Mouse (Mus musculus): ENCODE measurements around the gene Bysl. TPM values are rescaled to one million over a fixed set of nuclear protein-coding genes. Genes with fewer than 3 reads are reported as not detected.

Bysl gene
- polyA plus RNA-seq, 1 experiment from 2014 or later, result 35.5 TPM

GRCm38 (mm10) chr17:47633999-47634770, 22.9 kb upstream of the Bysl start:
- 81% methylated on average over 7 of the region's 7 CpGs for WGBS
- Histone ChIP-seq H3K9ac (ENCODE audit: low read depth, low read length) (no peak overlapping the region), H3K4me2 (ENCODE audit: low read length) (no peak overlapping the region), H3K27me3 (replicated peaks; ENCODE audit: control insufficient read depth, insufficient read depth, low read length) (no peaks in the 10 kb centered on the region), H3K4me1 (ENCODE audit: control insufficient read depth, insufficient read depth, low read depth, low read length) (peaks cover 16% of the 10 kb centered on the region), H3K27ac (ENCODE audit: low read depth, low read length) (no peak overlapping the region), H3K36me3 (ENCODE audit: control insufficient read depth, insufficient read depth, low read length) (no peaks in the 10 kb centered on the region), H3K4me3 (ENCODE audit: low read length) (no peak overlapping the region), H3K9me3 (ENCODE audit: control insufficient read depth, low read length) (no peaks in the 10 kb centered on the region)
- no peak for ATAC-seq

- H3K4me3 ChIP-seq (ENCODE audit: low read length), result no peak overlapping the region
- WGBS, result 73% methylated on average over 4 of the region's 4 CpGs
- H3K27me3 ChIP-seq (replicated peaks; ENCODE audit: control insufficient read depth, insufficient read depth, low read length), result no peaks in the 10 kb centered on the region
- H3K27ac ChIP-seq (ENCODE audit: low read depth, low read length), result no peak overlapping the region
- no peak overlapping the region for H3K9ac ChIP-seq (ENCODE audit: low read depth, low read length)
- H3K36me3 ChIP-seq (ENCODE audit: control insufficient read depth, insufficient read depth, low read length), result no peaks in the 10 kb centered on the region
- no peak for ATAC-seq
- H3K9me3 ChIP-seq (ENCODE audit: control insufficient read depth, low read length), result no peaks in the 10 kb centered on the region
- H3K4me2 ChIP-seq (ENCODE audit: low read length), result no peak overlapping the region
- peaks cover 22% of the 10 kb centered on the region for H3K4me1 ChIP-seq (ENCODE audit: control insufficient read depth, insufficient read depth, low read depth, low read length)
Measured at GRCm38 (mm10) chr17:47632181-47632840, 21.0 kb upstream of the Bysl start.

- whole genome bisulfite sequencing, result 1% methylated on average over 3 of the region's 3 CpGs
- H3K4me2 ChIP-seq (ENCODE audit: low read length), result peak within 1 kb of the TSS; percentile 75
- no peak for ATAC-seq
- peak within 1 kb of the TSS; percentile 96 for H3K27ac ChIP-seq (ENCODE audit: low read depth, low read length)
- H3K4me3 ChIP-seq (ENCODE audit: low read length), result peak within 1 kb of the TSS; percentile 73
- H3K4me1 ChIP-seq (ENCODE audit: control insufficient read depth, insufficient read depth, low read depth, low read length), result peaks cover 22% of the 10 kb centered on the region
- H3K9ac ChIP-seq (ENCODE audit: low read depth, low read length), result peak within 1 kb of the TSS; percentile 81
- H3K36me3 ChIP-seq (ENCODE audit: control insufficient read depth, insufficient read depth, low read length), result no peaks in the 10 kb centered on the region; the same call in 1 of the 2 replicates
- H3K27me3 ChIP-seq (replicated peaks; ENCODE audit: control insufficient read depth, insufficient read depth, low read length), result no peaks in the 10 kb centered on the region
- H3K9me3 ChIP-seq (ENCODE audit: control insufficient read depth, low read length), result no peaks in the 10 kb centered on the region
Measured at GRCm38 (mm10) chr17:47630678-47631065, 19.4 kb upstream of the Bysl start, which contains the start of gene Usp49. Gene Usp49, plus strand, starts transcription at chr17:47630690.

- Histone ChIP-seq H3K36me3 (ENCODE audit: control insufficient read depth, insufficient read depth, low read length) (peaks cover 3% of the 10 kb centered on the region), H3K9ac (ENCODE audit: low read depth, low read length) (peak overlapping the region; percentile 81), H3K4me3 (ENCODE audit: low read length) (peak overlapping the region; percentile 73), H3K27me3 (replicated peaks; ENCODE audit: control insufficient read depth, insufficient read depth, low read length) (no peaks in the 10 kb centered on the region), H3K4me1 (ENCODE audit: control insufficient read depth, insufficient read depth, low read depth, low read length) (peaks cover 22% of the 10 kb centered on the region), H3K27ac (ENCODE audit: low read depth, low read length) (peak overlapping the region; percentile 96), H3K9me3 (ENCODE audit: control insufficient read depth, low read length) (no peaks in the 10 kb centered on the region), H3K4me2 (ENCODE audit: low read length) (peak overlapping the region; percentile 75)
- under 1% methylated on average over 60 of the region's 61 CpGs for WGBS
- peak; percentile 62 for ATAC-seq
Measured at GRCm38 (mm10) chr17:47629717-47630677, 18.7 kb upstream of the Bysl start.

- Histone ChIP-seq H3K4me3 (ENCODE audit: low read length) (peak overlapping the region; percentile 73), H3K9ac (ENCODE audit: low read depth, low read length) (peak overlapping the region; percentile 81), H3K4me2 (ENCODE audit: low read length) (peak overlapping the region; percentile 79), H3K4me1 (ENCODE audit: control insufficient read depth, insufficient read depth, low read depth, low read length) (peaks cover 22% of the 10 kb centered on the region), H3K27ac (ENCODE audit: low read depth, low read length) (peak overlapping the region; percentile 96), H3K36me3 (ENCODE audit: control insufficient read depth, insufficient read depth, low read length) (peaks cover 4% of the 10 kb centered on the region), H3K27me3 (replicated peaks; ENCODE audit: control insufficient read depth, insufficient read depth, low read length) (no peaks in the 10 kb centered on the region), H3K9me3 (ENCODE audit: control insufficient read depth, low read length) (no peaks in the 10 kb centered on the region)
- WGBS, result 0% methylated on average over 58 of the region's 63 CpGs
- ATAC-seq, result peak; percentile 96
Measured at GRCm38 (mm10) chr17:47628851-47629676, 17.8 kb upstream of the Bysl start.

- Histone ChIP-seq H3K27ac (ENCODE audit: low read depth, low read length) (no peak overlapping the region), H3K27me3 (replicated peaks; ENCODE audit: control insufficient read depth, insufficient read depth, low read length) (no peaks in the 10 kb centered on the region), H3K4me1 (ENCODE audit: control insufficient read depth, insufficient read depth, low read depth, low read length) (peaks cover 22% of the 10 kb centered on the region), H3K4me3 (ENCODE audit: low read length) (no peak overlapping the region), H3K36me3 (ENCODE audit: control insufficient read depth, insufficient read depth, low read length) (peaks cover 17% of the 10 kb centered on the region), H3K4me2 (ENCODE audit: low read length) (no peak overlapping the region; the same call in 1 of the 2 replicates), H3K9ac (ENCODE audit: low read depth, low read length) (no peak overlapping the region), H3K9me3 (ENCODE audit: control insufficient read depth, low read length) (no peaks in the 10 kb centered on the region)
- WGBS, result 82% methylated on average over 2 of the region's 2 CpGs
- no peak for ATAC-seq
Measured at GRCm38 (mm10) chr17:47627791-47628190, 16.5 kb upstream of the Bysl start.

GRCm38 (mm10) chr17:47626031-47626430, 14.7 kb upstream of the Bysl start:
- H3K4me3 ChIP-seq (ENCODE audit: low read length), result no peak overlapping the region
- peaks cover 11% of the 10 kb centered on the region for H3K4me1 ChIP-seq (ENCODE audit: control insufficient read depth, insufficient read depth, low read depth, low read length)
- H3K27me3 ChIP-seq (replicated peaks; ENCODE audit: control insufficient read depth, insufficient read depth, low read length), result no peaks in the 10 kb centered on the region
- H3K27ac ChIP-seq (ENCODE audit: low read depth, low read length), result no peak overlapping the region
- no peak for ATAC-seq
- peaks cover 24% of the 10 kb centered on the region for H3K36me3 ChIP-seq (ENCODE audit: control insufficient read depth, insufficient read depth, low read length)
- H3K4me2 ChIP-seq (ENCODE audit: low read length), result no peak overlapping the region
- no peaks in the 10 kb centered on the region for H3K9me3 ChIP-seq (ENCODE audit: control insufficient read depth, low read length)
- no peak overlapping the region for H3K9ac ChIP-seq (ENCODE audit: low read depth, low read length)
- 90% methylated on average over 5 of the region's 5 CpGs for WGBS

GRCm38 (mm10) chr17:47625088-47625487, 13.8 kb upstream of the Bysl start:
- Histone ChIP-seq H3K4me1 (ENCODE audit: control insufficient read depth, insufficient read depth, low read depth, low read length) (peaks cover 7% of the 10 kb centered on the region), H3K4me3 (ENCODE audit: low read length) (no peak overlapping the region), H3K27me3 (replicated peaks; ENCODE audit: control insufficient read depth, insufficient read depth, low read length) (no peaks in the 10 kb centered on the region), H3K27ac (ENCODE audit: low read depth, low read length) (no peak overlapping the region), H3K4me2 (ENCODE audit: low read length) (no peak overlapping the region), H3K9me3 (ENCODE audit: control insufficient read depth, low read length) (no peaks in the 10 kb centered on the region), H3K36me3 (ENCODE audit: control insufficient read depth, insufficient read depth, low read length) (peaks cover 24% of the 10 kb centered on the region), H3K9ac (ENCODE audit: low read depth, low read length) (no peak overlapping the region)
- 94% methylated on average over 2 of the region's 2 CpGs for WGBS
- no peak for ATAC-seq
